Mouse (Mus musculus) common myeloid progenitor, adult 5-6 weeks (primary cell): ENCODE data around the gene Tbc1d24. TPM values are rescaled to one million over a fixed set of nuclear protein-coding genes. Genes with fewer than 3 reads are reported as not detected.
"Not testable (repeated sequence)": the region's sequence is repeated elsewhere in the genome, so short reads cannot be mapped to it uniquely, and the experiment has no call there.

Experiments
- ATAC-seq: replicated peaks from 2 replicates; pipeline ENCODE4 v1.8.0; 2016; ENCODE audit warnings: low read depth, mild to moderate bottlenecking, moderate TSS enrichment, inconsistent platforms; ENCODE audit not compliant: poor library complexity, severe bottlenecking
- total RNA-seq: library from RNA; stranded (forward); fragments of 200-1000, 187-1606 nt; gene quantifications from 2 replicates; pipeline ENCODE4 v1.2.3, GENCODE M21; 2017

Tbc1d24 gene
- total RNA-seq, 1 experiment from 2014 or later: 4.8 TPM

- ATAC-seq: no peak
These were observed 49.0 kb downstream of the Tbc1d24 start for GRCm38 (mm10) chr17:24156394-24156793.

- no peak for ATAC-seq
These were observed 49.6 kb downstream of the Tbc1d24 start for GRCm38 (mm10) chr17:24155742-24156141.

GRCm38 (mm10) chr17:24154463-24154862 is 50.9 kb downstream of the Tbc1d24 start:
- ATAC-seq: no peak

- ATAC-seq: peak; percentile 98
These were observed 53.3 kb downstream of the Tbc1d24 start for GRCm38 (mm10) chr17:24151890-24152563.

DNA sequence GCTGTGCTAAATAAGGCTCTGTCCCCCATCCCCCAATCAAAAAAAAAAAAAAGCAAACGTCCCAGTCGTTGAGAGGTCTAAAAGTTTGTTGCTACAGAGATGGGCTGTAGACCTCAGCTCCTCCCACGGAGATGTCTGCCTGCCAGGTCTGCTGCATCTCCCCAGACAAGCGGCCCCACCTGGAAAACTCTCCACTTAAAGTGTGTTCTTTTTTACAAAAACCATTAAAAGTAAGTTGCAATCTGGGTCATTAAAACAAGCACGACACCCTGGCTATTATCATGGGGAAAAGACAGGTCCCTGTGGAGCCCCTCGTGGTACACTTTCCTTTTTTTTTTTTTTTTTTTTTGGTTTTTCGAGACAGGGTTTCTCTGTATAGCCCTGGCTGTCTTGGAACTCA is 54.0 kb downstream of the Tbc1d24 start:
- no peak for ATAC-seq

DNA sequence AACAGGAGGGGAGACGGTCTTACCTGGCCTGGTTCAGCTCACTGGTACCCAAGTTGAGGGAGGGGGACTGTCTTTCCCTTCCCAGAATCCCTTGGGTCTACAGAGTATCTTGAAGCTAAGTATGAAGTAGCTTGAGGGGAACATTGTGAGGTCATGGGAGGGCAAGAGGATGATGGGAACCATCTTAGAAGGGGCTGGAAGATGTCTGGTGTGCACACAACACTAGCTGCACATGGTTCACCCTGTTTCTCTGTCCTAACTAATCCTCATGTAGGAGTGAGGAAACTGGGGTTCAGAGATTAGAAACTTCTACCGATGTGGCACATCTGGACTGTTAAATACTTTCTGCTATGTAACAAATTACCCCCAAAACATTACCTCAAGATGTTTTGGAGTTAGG is 54.5 kb downstream of the Tbc1d24 start, which contains the start of gene Pdpk1:
Pdpk1 (minus strand) TSS at position 101 of the 400 bp plus-strand sequence.
- ATAC-seq: no peak

DNA sequence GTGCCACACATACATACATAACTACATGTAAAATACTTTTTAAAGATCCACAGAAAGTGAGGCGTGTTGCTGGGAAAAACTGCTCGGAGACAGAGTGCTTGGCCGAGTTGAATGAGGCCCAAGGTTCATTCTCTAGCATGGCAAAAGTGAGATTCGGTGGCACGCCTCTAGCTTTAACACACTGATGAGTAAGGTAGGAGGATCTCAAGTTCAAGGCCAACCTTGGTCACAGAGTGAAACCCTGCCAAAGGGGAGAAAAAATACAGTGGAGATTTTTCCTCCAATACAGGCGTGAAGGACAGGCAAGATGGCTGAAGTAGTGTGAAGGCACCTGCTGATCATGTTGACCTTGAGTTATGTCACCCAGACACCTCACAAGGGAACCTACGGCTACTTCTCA is 55.9 kb downstream of the Tbc1d24 start:
- ATAC-seq: no peak

DNA sequence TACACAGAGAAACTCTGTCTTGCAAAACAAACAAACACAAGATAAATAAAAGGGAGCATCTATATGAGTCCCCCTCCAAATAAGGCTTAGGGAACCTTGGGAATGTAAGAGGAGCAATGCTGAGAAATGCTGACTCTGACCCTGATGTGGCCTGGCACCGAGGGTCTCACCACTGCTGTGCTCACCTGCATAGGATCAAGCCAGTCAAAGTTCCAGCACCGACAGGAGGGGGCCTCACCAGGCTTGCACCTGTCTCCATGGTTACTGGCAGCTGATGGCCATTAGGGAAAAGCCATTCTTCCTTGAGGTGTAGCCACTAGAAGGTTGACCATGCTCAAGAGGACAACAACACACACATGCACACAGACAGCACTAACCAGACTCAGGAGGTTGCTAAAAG is 62.5 kb downstream of the Tbc1d24 start:
- no peak for ATAC-seq

DNA sequence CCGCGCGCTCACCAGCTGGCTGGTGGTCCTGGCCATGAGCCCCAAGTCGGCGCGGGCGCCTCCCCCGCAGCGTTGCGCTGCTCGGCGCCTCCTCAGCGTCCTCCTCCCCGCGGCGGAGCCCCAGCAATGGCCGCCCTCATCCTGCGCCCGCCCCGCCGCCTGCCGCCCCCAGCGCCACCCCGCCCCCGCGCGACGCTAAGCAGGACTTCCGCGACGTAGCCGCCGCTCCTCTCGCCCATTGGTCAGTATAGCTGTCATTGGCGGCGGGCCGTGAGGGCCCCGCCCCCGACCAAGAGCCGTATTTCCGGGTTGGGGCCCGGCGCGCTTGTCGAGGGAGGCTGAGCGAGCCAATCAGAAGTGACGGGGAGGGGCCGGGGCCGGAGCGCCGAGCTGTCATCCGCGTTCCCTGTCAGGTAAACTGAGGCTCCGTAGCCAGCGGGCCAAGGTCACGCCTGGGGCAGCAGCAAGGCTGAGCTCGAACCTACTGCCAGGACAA is 63.9 kb downstream of the Tbc1d24 start:
- peak; percentile 97 for ATAC-seq

GRCm38 (mm10) chr17:24140845-24141424 is 64.4 kb downstream of the Tbc1d24 start:
- 0 out of 2 replicates have a peak, but pooled peaks have one; percentile 17 for ATAC-seq

- no peak for ATAC-seq
These were observed 65.4 kb downstream of the Tbc1d24 start for GRCm38 (mm10) chr17:24139968-24140367.

- no peak for ATAC-seq
These were observed 66.1 kb downstream of the Tbc1d24 start for GRCm38 (mm10) chr17:24139256-24139655.

DNA sequence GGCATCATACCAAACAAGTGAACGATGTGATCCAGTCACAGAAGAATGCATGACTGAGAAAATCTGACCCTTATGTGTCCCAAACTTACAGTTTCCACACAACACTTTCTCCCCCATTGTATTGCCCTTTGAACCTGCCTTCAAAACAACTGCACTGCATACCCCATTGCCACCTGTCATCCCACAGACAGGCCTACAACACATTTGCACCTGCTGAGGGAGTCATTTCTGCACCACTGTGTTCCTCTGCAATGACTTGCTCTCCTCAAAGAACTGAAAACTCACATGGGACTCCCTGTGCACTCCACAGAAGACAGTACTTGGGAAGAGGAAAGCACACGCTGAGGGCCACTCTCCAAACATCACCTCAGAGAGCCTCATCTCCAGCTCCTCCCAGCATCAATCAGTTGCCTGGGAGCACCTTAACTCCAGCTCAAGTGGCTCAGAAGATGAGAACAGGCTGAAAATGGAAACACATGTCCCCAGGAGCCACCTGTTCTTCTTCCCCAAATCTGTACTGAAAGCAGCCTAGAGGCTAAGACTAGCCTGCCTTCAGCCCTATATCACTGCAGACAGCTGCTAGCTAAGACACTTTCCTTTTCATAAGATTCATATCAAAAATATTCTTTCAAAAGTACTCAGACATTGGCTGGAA is 68.0 kb downstream of the Tbc1d24 start:
- no peak for ATAC-seq

DNA sequence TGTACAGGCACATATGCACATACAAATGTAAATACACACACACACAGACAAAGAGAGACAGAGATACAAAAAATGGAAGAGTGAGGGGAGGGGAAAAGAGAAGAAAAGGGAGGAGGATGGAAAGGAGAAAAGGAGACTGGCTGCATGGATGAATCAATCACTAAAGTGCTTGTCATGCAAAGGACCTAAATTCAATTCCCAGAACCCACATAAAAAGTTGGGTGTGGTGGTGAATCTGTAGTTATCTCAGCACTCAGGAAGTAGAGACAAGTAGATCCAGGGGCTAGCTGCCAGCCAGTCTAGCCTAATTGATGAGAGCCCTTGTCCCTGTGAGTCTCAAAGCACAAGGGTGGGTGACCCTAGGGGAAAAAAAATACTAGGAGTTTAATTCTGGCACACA is 71.3 kb downstream of the Tbc1d24 start:
- no peak for ATAC-seq

GRCm38 (mm10) chr17:24132919-24133318 is 72.4 kb downstream of the Tbc1d24 start:
- not testable (repeated sequence) for ATAC-seq

DNA sequence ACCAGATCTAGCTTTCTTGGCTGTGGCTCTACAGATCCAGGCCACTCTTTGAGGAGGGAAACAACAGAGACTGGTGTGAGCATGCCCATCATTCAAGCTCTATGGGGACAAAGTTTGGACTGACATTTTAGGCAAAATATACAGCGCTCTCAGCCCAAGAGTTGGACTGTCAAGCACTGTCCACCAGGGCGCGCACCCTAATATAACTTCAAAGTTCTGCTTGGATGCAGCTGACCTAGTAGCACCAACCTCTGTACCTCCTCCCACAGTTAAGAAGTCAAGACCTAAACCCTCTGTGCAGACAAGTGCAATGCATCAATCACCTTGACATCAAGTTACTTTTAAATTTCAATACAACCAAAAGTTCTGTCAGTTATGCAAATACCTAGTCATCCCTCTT is 73.8 kb downstream of the Tbc1d24 start:
- ATAC-seq: no peak

DNA sequence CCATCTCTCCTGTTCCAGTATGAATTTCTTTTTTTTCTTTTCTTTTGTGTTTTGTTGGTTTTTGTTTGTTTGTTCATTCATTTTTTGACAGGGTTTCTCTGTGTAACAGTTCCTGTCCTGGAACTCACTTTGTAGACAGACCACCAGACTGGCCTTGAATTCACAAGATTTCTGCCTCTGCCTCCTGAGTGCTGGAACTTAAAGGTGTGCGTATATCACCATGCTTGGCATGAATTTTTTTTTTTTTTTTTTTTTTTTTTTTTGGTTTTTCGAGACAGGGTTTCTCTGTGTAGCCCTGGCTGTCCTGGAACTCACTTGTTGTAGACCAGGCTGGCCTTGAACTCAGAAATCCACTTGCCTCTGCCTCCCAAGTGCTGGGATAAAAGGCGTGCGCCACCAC is 76.1 kb downstream of the Tbc1d24 start:
- ATAC-seq: not testable (repeated sequence)

DNA sequence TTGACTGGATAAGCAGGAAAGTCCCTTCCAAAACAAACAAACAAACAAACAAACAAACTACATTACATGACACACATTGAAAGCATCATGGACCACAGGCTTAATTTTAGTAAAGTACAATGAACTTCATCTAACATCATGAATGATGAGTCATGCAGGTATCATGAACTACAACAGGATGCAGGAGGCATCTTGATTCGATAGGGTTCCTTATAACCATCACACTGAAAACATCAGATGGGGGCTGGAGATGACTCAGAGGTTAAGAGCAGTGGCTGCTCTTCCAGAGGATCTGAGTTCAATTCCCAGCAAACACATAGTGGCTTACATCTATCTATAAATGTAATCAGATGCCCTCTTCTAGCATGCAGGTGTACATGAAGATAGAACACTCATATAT is 77.8 kb downstream of the Tbc1d24 start:
- ATAC-seq: no peak

DNA sequence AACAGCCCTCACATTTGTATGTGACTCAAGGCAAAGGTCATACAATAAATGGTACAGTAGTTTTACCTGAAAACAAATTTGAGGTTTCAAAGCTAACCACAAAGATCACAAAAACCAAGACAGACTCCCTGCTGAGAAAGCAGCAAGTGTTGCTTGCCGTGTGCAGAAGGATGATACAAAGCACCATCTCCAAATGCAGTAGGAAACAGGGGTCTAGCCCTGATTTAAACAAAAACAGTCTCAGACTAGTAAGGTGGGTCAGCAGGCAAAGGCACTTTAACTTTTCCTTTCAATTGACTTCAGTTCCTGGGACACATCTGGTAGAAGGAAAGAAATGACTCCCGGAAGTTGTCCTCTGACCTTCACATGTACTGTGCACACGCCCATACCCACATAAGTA is 78.6 kb downstream of the Tbc1d24 start:
- ATAC-seq: no peak
